ENCODE assay signal across 8 mouse cellular contexts in genomic region chr11:32299865-32300264, GRCm38 (mm10). TPM values are rescaled to one million over a fixed set of nuclear protein-coding genes. Genes with fewer than 3 reads are reported as not detected.
DNase-seq lines count a peak whose midpoint lies in the region; ATAC-seq and TF ChIP-seq lines count a peak whose summit lies in the region.
"Not testable (repeated sequence)": the region's sequence is repeated elsewhere in the genome, so short reads cannot be mapped to it uniquely, and the experiment has no call there.

TSS of gene Hbq1a (plus strand) at chr11:32300069.

- not testable (repeated sequence) for H3K9me3 ChIP-seq in hindbrain, embryonic 13.5 days; neural tube, embryonic 13.5 days; stomach, embryonic 16.5 days (replicated peaks; ENCODE audit: control insufficient read depth, low read length)

- H3K4me1 ChIP-seq in hindbrain, embryonic 13.5 days (replicated peaks); lung, adult 2 months (ENCODE audit: control insufficient read depth, insufficient read depth, low read length); neural tube, embryonic 13.5 days (replicated peaks); stomach, embryonic 16.5 days (ENCODE audit: control insufficient read depth, insufficient read depth, low read length): not testable (repeated sequence)

- H3K27ac ChIP-seq in hindbrain, embryonic 13.5 days; neural tube, embryonic 13.5 days (replicated peaks); stomach, embryonic 16.5 days (ENCODE audit: low read length): not testable (repeated sequence)

- peak within 1 kb of the TSS; percentile 33 for H3K4me3 ChIP-seq in hindbrain, embryonic 13.5 days
- H3K4me3 ChIP-seq in lung, adult 2 months (replicated peaks; ENCODE audit: extremely low read depth, low read depth, low read length): not testable (repeated sequence)
- peak within 1 kb of the TSS; percentile 26 for H3K4me3 ChIP-seq in neural tube, embryonic 13.5 days
- H3K4me3 ChIP-seq in stomach, embryonic 16.5 days (replicated peaks; ENCODE audit: low read length): peak within 1 kb of the TSS; percentile 13; the same call in 1 of the 2 replicates

- ATAC-seq in hindbrain, embryonic 13.5 days (ENCODE audit: low FRiP score): peak; percentile 54
- peak; percentile 73 for ATAC-seq in neural tube, embryonic 13.5 days (ENCODE audit: low read depth)
- ATAC-seq in stomach, embryonic 16.5 days (ENCODE audit: insufficient read depth, low FRiP score): peak; percentile 49; the same call in 1 of the 2 replicates

- 8% methylated on average over 16 of the region's 16 CpGs for WGBS in hindbrain, embryonic 13.5 days
- WGBS in lung, adult 2 months: 5% methylated on average over 16 of the region's 16 CpGs
- WGBS in neural tube, embryonic 13.5 days: 5% methylated on average over 16 of the region's 16 CpGs
- 4% methylated on average over 16 of the region's 16 CpGs for WGBS in stomach, embryonic 16.5 days

- DNase-seq in MN1 (ENCODE audit: low spot score): peak; percentile 40
- peak; percentile 82 to 85 for DNase-seq in cerebellum, postnatal 14 days
- DNase-seq in frontal cortex, postnatal 25 days (ENCODE audit: low spot score in 2 of 2): peak; percentile 50 to 54
- DNase-seq in layer of hippocampus, adult 9-11 months: peak; percentile 57
- peak; percentile 38 for DNase-seq in lung, adult 2 months

- peaks cover 15% of the 10 kb centered on the region for H3K27me3 ChIP-seq in hindbrain, embryonic 13.5 days
- peaks cover 20% of the 10 kb centered on the region for H3K27me3 ChIP-seq in neural tube, embryonic 13.5 days
- not testable (repeated sequence) for H3K27me3 ChIP-seq in stomach, embryonic 16.5 days (ENCODE audit: control insufficient read depth, insufficient read depth, low read length)

- H3K36me3 ChIP-seq in hindbrain, embryonic 13.5 days; neural tube, embryonic 13.5 days; stomach, embryonic 16.5 days (ENCODE audit: control insufficient read depth, insufficient read depth, low read length): not testable (repeated sequence)

- TF ChIP-seq POLR2A in lung, adult 2 months (IDR thresholded peaks at IDR 0.05; ENCODE audit: borderline replicate concordance, extremely low read depth, low read depth, low read length): not testable (repeated sequence)

- H3K9ac ChIP-seq in hindbrain, embryonic 13.5 days; neural tube, embryonic 13.5 days; stomach, embryonic 16.5 days (ENCODE audit: low read length): not testable (repeated sequence)

- TF ChIP-seq CTCF in lung, adult 2 months (IDR thresholded peaks at IDR 0.05; ENCODE audit: insufficient read depth, low read length): peak; percentile 45

- H3K4me2 ChIP-seq in hindbrain, embryonic 13.5 days: peak within 1 kb of the TSS; percentile 52
- peak within 1 kb of the TSS; percentile 49 for H3K4me2 ChIP-seq in neural tube, embryonic 13.5 days
- H3K4me2 ChIP-seq in stomach, embryonic 16.5 days (ENCODE audit: low read depth, low read length): peak within 1 kb of the TSS; percentile 49

RNA-seq across cellular contexts. Expression of gene Hbq1a, which starts in this region (rescaled TPM):
- 0.91 and 1.3 TPM in 2 replicates for polyA plus RNA-seq in hindbrain, embryonic 13.5 days (2015; fragmentation: Nextera tagmentation; extraction: Ambion mirVana)
- 1.1 and 1.3 TPM in 2 replicates for polyA plus RNA-seq in lung, adult 2 months (2012; rRNA removed)
- 1.4 and 1.8 TPM in 2 replicates for polyA plus RNA-seq in neural tube, embryonic 13.5 days (2015; fragmentation: Nextera tagmentation; extraction: Ambion mirVana)
- polyA plus RNA-seq in stomach, embryonic 16.5 days (2015; fragmentation: Nextera tagmentation; extraction: Ambion mirVana): 0.62 and 1.2 TPM in 2 replicates
